Mouse (Mus musculus) left cerebral cortex, adult 2 months (tissue): Measurements from ENCODE around the gene Pecam1. TPM values are rescaled to one million over a fixed set of nuclear protein-coding genes. Genes with fewer than 3 reads are reported as not detected.

Experiments
- DNase-seq, 2 experiments: peaks; one replicate each; pipeline ENCODE4 v3.0.0; 2021 to 2022; ENCODE audit warnings: low spot score in 2 of 2, mixed read lengths in 1 of 2; ENCODE audit errors: extremely low spot score in 1 of 2
- H3K27ac ChIP-seq: fragments of 200-600 bp; 2 replicates; pipeline ENCODE4 v1.8.1; 2022
- H3K4me3 ChIP-seq: fragments of 200-600 bp; 2 replicates; pipeline ENCODE4 v1.8.1; 2022
- CTCF ChIP-seq: fragments of 200-600 bp; IDR thresholded peaks from 2 replicates; pipeline ENCODE4 v1.8.1; 2022; ENCODE audit warnings: antibody characterized with exemption, mild to moderate bottlenecking, moderate library complexity
- intact Hi-C: fragments of 180-260 bp; cut with DNase I; formaldehyde crosslinking; loops from one replicate; pipeline ENCODE4 v1.15.1; 2025
- long read RNA-seq, 2 experiments: library from polyadenylated mRNA; stranded (forward); transcript quantifications; one replicate each; pipeline ENCODE4 v2.0.0; 2021; ENCODE audit warnings: borderline mapping rate in 2 of 2
- total RNA-seq, 2 experiments: library from RNA; stranded (reverse); gene quantifications; 2 replicates each; pipeline ENCODE4 v1.2.3; 2021

The Pecam1 gene
- 10 to 100 TPM; 17.3 to 22.0 TPM for total RNA-seq
- long read RNA-seq, experiment 1, transcript Pecam1-203 (14 exons, 3,233 nt) = major isoform, 5 of 16 reads
- long read RNA-seq, experiment 1, partial matches to known transcripts = 2 of 16 reads
- long read RNA-seq, experiment 1, other reads (novel, unspliced or antisense) = 4 of 16 reads
- long read RNA-seq, experiment 2, transcript Pecam1-204 (16 exons, 3,441 nt) = major isoform, 7 of 17 reads
- long read RNA-seq, experiment 2, partial matches to known transcripts = 1 of 17 reads
- long read RNA-seq, experiment 2, other reads (novel, unspliced or antisense) = 4 of 17 reads

DNA sequence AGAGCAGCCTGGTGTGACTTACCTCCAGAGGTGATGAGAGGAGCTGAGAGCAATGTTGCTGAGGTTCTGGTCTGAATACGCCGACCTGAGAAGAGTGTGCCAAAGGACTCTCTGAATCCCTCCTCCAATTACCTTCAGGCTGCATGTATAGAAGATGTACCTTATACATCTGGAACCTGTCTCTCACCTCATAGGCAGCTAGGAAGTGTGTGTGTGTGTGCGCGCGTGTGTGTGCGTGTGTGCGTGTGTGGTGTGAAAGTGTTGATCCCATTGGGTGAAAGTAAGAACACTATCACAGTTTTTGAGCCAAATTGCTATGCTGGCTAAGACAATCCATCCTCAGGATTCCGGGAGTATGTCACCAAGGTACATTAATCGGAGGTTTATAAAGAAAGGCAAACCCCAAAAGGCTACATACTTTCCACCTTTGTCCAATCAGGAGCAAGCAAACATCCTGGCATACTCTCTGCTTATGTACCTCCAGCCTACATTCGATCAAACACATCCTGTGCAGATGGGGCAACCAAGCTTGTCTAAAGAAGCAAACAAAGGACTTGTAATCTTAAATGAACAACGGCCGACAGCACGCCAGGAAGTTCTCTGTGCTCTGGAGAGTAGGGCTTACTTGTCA is at the start of gene Pecam1:
Gene Pecam1 (minus strand): TSS at position 508 of the 631 bp plus-strand sequence.
- no peak for TF ChIP-seq CTCF
- Histone ChIP-seq H3K27ac (no peak within 1 kb of the TSS), H3K4me3 (no peak within 1 kb of the TSS)
- DNase-seq = no peak
- intact Hi-C loops = no loop called here

DNA sequence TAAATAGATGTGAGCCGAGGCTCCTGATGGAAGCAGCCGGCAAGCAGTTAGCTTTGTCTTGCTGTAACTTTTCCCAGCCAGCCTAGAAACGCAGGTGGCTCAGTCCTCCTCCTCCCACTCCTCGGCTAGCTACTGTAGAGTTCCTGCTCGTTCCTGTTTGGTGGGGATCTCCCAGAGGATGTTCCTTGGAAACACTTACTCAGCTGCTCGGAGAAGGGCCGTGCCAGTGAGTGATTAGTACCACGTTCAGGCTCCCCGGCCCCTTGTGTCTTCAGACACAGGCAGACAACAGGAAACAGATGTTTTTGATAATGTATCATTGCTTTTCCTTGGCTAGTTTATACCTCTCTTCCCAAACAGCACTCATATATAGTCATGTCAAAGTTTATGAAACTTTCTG is 45.3 kb upstream of the Pecam1 start:
- no peak for DNase-seq
- Histone ChIP-seq H3K27ac (no peak overlapping the region), H3K4me3 (no peak overlapping the region)
- intact Hi-C loops = no loop called here
- no peak for TF ChIP-seq CTCF

DNA sequence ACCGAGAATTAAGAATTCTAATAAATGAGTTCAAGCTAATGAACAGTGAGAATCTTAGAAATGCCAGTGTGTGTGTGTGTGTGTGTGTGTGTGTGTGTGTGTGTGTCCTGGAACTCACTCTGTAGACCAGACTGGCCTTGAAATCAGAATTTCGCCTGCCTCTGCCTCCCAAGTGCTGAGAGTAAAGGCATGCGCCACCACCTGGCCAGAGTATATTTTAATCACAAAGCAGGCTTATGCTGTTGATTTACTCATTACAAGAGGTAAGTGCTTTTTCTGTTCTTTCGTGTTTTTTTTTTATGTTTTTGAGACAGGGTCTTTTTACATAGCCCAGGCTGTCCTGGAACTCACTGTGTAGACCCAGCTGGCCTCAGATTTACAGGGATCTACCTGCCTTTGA is 43.4 kb upstream of the Pecam1 start:
- no peak for DNase-seq
- H3K27ac ChIP-seq = no peak overlapping the region
- no peak overlapping the region for H3K4me3 ChIP-seq
- intact Hi-C loops = no loop called here
- TF ChIP-seq CTCF = no peak; the same call in 1 of the 2 replicates

DNA sequence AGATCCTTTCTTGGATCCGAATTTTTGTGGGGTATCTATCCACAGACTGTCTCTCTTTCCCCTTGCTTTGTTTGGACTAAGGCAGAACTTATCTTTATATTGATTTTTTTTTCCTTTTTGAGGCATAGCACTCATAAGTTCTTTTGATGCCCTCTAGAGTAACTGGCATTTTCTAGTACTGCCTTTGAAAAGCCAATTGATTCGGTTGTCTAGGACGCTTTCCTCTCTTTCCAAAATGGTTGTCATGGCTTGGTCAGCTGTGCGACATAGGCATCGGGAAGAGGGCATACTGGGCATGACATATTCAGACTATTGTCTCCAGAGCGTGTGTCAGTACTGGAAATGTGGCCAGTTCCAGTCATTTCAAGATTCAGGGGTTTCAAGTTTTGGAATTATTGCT is 39.2 kb upstream of the Pecam1 start:
- peak overlapping the region; percentile 100 for H3K27ac ChIP-seq
- TF ChIP-seq CTCF = no peak
- H3K4me3 ChIP-seq = peak overlapping the region; percentile 98
- intact Hi-C loops = loop anchor here (2.0 to 5.0 kb wide), 5 partner anchors 33 to 517 kb away; partner anchors contain the start of genes 1810010H24Rik, Kpna2, Smarcd2 and Smurf2
- DNase-seq = no peak

DNA sequence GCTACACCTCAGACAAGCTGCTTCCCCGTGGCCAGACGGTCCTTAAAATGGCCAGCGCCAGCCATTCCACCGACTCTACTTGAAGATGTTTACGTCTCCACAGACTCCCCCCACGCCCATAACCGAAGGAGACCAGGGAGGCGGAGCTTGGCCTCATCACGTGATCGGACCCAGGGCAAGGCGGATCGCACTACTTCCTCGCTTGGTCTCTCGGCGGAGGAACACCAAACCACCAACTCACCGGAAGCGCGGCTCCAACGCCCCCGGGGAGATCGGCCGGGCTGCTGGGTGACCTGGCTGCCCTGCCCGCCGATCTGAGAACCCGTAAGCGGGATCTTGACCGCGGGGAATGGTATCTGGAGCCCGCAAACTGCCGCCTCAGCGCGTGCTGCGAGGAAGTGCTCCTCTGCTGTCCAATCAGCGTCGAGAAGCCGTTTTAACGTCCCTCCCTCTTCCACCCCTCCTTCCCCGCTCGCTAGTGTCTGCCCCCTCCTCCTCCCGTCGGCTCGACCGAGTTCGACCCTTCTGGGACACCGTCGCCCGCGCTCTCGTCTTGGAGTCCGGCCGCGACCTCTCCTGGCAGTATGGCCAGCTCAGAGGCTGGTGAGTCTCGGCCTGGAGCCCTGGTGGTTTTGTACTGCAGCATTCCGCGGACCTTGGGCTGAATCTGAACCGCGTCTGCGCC is 38.5 kb upstream of the Pecam1 start, which contains the start of the genes Ddx5 and Cep95:
Gene Ddx5 (minus strand): TSS at position 411 of the 685 bp plus-strand sequence.
Gene Cep95 (plus strand): TSS at position 478 of the 685 bp plus-strand sequence.
- peak within 1 kb of the TSS; percentile 98 for H3K4me3 ChIP-seq
- DNase-seq = peak; percentile 93 to 94
- peak within 1 kb of the TSS; percentile 100 for H3K27ac ChIP-seq
- no peak; the same call in none of the 2 replicates for TF ChIP-seq CTCF
- intact Hi-C loops = loop anchor here (2.0 to 5.0 kb wide), 5 partner anchors 34 to 516 kb away; partner anchors contain the start of genes 1810010H24Rik, Kpna2, Smarcd2 and Smurf2

DNA sequence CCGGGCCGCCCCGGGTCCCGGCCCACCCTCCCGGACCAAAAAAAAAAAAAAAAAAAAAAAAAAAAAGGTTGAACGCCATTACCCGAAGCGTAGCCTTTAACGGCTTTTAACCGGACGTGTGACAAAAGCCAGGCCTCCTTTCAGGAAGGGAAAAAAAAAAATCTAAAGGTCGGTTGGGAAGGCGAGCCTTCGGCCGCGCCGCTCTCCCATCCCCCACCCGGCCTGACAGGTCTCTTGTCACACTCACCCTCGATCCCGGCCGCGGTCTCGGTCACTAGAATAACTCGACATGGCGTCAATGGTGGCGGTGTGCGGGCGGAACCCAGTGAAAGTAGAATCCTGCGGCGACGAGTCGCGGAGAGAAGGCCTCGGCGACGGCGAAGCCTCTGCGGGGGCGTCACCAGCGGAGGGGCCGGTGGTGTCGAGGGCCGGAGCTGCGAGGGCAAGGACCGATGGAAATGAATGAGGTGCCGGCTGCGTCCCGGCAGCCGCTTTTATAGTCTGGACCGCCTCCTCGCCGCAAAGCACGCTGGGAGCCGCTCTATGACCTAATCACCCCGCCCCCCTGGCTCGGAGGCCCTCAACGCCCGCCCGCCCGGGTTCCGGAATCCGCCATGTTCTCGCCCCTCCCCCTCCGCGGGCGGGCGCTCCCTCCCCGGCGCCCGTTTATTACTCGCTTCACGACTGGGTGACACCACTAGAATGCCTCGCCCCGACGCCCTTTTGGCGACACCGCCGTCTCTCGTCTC is 37.8 kb upstream of the Pecam1 start:
- DNase-seq = peak; percentile 98 to 99
- Histone ChIP-seq H3K4me3 (peak overlapping the region; percentile 98), H3K27ac (peak overlapping the region; percentile 100)
- no peak for TF ChIP-seq CTCF
- intact Hi-C loops = loop anchor here (2.0 to 5.0 kb wide), 5 partner anchors 35 to 515 kb away; partner anchors contain the start of genes 1810010H24Rik, Kpna2, Smarcd2 and Smurf2

DNA sequence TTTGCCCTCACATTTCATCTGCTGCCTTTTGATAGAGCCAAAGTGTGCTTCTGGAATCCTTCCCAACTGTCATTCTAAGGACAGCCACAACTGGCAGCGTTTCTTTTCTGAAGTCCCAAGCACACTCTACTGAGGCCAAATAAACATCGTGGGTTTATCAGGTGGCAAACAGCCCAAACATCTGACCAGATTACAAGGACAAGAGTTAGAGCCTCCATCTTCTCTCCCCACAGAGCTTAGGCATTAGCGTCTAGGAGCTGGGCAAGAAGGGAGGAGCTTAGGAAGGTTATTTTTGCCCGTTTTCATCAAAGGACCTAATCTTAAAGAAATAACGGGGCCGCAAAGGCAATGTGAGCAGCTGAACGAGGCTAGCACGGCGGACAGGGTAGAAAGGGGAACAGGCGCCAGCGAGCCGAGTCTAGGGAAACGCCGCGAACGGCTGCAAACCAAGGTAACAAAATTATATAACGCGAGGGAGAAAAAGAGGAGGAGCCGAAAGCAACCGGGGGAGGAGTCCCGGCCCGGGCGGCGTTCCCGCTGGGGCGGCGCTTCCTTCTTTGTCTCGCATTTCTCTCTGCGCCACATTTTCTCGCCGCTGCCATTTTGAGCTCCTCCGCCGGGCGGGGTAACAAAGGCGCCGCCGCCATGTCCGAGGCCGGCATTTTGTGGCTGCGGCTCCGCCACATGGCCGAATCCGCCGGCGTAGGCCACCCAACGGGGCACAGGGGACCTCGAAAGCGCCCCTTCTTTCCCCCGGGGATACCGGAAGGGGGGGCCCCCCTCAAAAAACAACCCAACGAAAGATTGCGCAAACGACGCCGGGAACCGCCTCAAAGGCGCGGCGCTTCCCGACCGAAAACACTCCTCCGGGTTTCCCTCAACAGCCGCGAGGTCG is 37.0 kb upstream of the Pecam1 start:
- DNase-seq = peak; percentile 85 to 88
- intact Hi-C loops = loop anchor here (2.0 to 5.0 kb wide), 5 partner anchors 35 to 515 kb away; partner anchors contain the start of genes 1810010H24Rik, Kpna2, Smarcd2 and Smurf2

DNA sequence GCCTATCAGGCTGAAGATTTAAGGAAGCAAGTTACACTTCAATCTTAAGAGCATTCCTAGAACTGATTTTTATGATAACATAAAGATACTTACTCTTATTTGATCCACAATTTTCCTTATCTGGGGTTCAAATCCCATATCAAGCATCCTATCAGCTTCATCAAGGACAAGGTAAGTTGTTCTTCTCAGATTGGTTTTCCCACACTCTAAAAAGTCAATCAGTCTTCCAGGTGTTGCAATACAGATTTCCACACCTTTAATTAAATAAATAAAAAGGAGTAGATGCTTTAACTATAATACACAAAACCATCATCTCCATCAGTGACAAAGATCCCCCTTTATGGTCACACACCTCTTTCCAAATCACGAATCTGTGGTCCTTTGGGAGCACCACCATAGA is 34.6 kb upstream of the Pecam1 start:
- peak overlapping the region; percentile 98 for H3K4me3 ChIP-seq
- intact Hi-C loops = loop anchor here (5.0 kb wide), 2 partner anchors 212 to 242 kb away; partner anchors contain the start of genes 1810010H24Rik and Kpna2
- H3K27ac ChIP-seq = no peak overlapping the region
- DNase-seq = no peak
- TF ChIP-seq CTCF = no peak

More for the DNA sequence above, 37.0 kb upstream of the Pecam1 start:
- Histone ChIP-seq H3K27ac (peak overlapping the region; percentile 100), H3K4me3 (peak overlapping the region; percentile 98)
- no peak; the same call in 1 of the 2 replicates for TF ChIP-seq CTCF

DNA sequence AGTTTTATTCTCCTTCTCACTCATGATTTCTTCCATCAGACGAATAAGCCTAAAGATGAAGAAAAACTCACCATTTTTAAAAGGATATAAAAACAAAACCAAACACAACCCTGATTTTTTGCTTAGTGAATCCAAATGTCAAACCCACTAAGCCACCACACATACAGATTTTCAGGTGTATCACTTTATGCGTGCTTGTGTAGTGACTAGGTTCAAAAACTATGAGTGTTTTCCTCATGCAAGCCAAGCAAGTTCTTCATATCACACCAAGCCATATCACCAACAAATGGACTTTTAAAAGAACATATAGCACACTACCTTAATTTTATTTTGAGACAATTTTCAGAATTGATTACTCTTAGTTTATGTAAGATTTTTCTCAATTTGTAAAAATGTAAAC is 34.0 kb upstream of the Pecam1 start:
- Histone ChIP-seq H3K4me3 (peak overlapping the region; percentile 16; the same call in 1 of the 2 replicates), H3K27ac (no peak overlapping the region)
- intact Hi-C loops = no loop called here
- TF ChIP-seq CTCF = no peak
- DNase-seq = no peak
